Mouse (Mus musculus) lung, embryonic 14.5 days (tissue): ENCODE measurements around the gene Cmya5. TPM values are rescaled to one million over a fixed set of nuclear protein-coding genes. Genes with fewer than 3 reads are reported as not detected.

Experiments used
- ATAC-seq: fragments of 200-750 bp; cut with Nextera tagmentation; 2 replicates; pipeline ENCODE4 v1.8.0; 2017; ENCODE audit warnings: mild to moderate bottlenecking, moderate TSS enrichment, moderate library complexity; ENCODE audit not compliant: insufficient read depth
- DNase-seq: peaks from one replicate; pipeline ENCODE4 v3.0.0-alpha.2; 2015
- H3K27ac ChIP-seq: fragments of 300-500 bp; sonication (generic); 2 replicates; pipeline ENCODE4 v1.5.1; 2014; ENCODE audit warnings: low read depth, mild to moderate bottlenecking, moderate library complexity
- H3K27me3 ChIP-seq: fragments of 300-500 bp; sonication (generic); 2 replicates; pipeline ENCODE4 v1.6.1; 2014; ENCODE audit warnings: low read length, control low read depth; ENCODE audit not compliant: insufficient read depth
- H3K36me3 ChIP-seq: fragments of 300-500 bp; sonication (generic); 2 replicates; pipeline ENCODE4 v1.6.1; 2014; ENCODE audit warnings: control low read depth; ENCODE audit not compliant: insufficient read depth
- H3K4me1 ChIP-seq: fragments of 300-500 bp; sonication (generic); 2 replicates; pipeline ENCODE4 v1.6.1; 2014; ENCODE audit warnings: antibody characterized with exemption, control low read depth; ENCODE audit not compliant: insufficient read depth
- H3K4me2 ChIP-seq: fragments of 300-500 bp; sonication (generic); 2 replicates; pipeline ENCODE4 v1.6.1; 2014; ENCODE audit warnings: mild to moderate bottlenecking
- H3K4me3 ChIP-seq: fragments of 300-500 bp; sonication (generic); 2 replicates; pipeline ENCODE4 v1.5.1; 2014; ENCODE audit warnings: low read depth, low read length
- H3K9ac ChIP-seq: fragments of 300-500 bp; sonication (generic); 2 replicates; pipeline ENCODE4 v1.6.1; 2014
- H3K9me3 ChIP-seq: fragments of 300-500 bp; sonication (generic); 2 replicates; pipeline ENCODE4 v1.6.1; 2016; ENCODE audit warnings: low read depth, low read length, control low read depth
- CTCF ChIP-seq: IDR thresholded peaks from 2 replicates; pipeline ENCODE4 v1.5.1; 2016; ENCODE audit warnings: antibody characterized with exemption, low read depth
- WGBS: fragments of 180-500 bp; shearing (Covaris S2); extraction: QIAGEN DNeasy Blood & Tissue Kit; methylation state at CpG from one replicate; pipeline ENCODE4 v1.1.7; 2014; 5-methylcytosine and 5-hydroxymethylcytosine counted together
- polyA plus RNA-seq: library from polyadenylated mRNA; unstranded; fragments of >200 nt; fragmentation: Nextera tagmentation; extraction: Ambion mirVana; gene quantifications from 2 replicates; pipeline ENCODE4 v1.2.1, GENCODE M21; 2014

Cmya5 gene
- polyA plus RNA-seq, 1 experiment from 2014 or later, result 0.38 TPM

DNA sequence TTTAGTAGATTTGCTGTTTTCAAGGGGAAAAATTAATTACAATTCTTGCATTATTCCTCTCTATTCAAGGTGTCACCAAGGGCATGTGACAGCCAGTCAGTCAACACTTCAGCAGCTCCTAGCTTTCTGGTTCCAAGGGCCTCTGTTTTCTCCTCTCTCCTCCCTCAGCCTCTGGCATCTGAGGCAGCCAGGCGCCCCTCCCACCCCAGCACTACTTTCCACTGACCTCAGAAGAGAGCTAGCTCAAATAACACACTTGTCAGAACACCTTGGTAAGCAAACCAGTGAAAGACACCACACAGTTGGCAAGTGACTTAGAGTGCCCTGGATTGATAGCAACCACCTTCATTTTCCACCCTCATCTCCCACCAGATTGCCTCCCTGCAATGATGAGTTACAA, 6.5 kb downstream of the Cmya5 start:
- Histone ChIP-seq H3K4me2 (no peak overlapping the region), H3K27me3 (no peaks in the 10 kb centered on the region), H3K36me3 (no peaks in the 10 kb centered on the region), H3K4me3 (no peak overlapping the region), H3K27ac (peak overlapping the region; percentile 32; the same call in 1 of the 2 replicates), H3K4me1 (no peaks in the 10 kb centered on the region; the same call in 1 of the 2 replicates), H3K9me3 (no peaks in the 10 kb centered on the region), H3K9ac (no peak overlapping the region)
- ATAC-seq (peak; percentile 84), DNase-seq (peak; percentile 38)
- WGBS, result 30% methylated on average over 1 of the region's 1 CpGs
- TF ChIP-seq CTCF, result no peak

DNA sequence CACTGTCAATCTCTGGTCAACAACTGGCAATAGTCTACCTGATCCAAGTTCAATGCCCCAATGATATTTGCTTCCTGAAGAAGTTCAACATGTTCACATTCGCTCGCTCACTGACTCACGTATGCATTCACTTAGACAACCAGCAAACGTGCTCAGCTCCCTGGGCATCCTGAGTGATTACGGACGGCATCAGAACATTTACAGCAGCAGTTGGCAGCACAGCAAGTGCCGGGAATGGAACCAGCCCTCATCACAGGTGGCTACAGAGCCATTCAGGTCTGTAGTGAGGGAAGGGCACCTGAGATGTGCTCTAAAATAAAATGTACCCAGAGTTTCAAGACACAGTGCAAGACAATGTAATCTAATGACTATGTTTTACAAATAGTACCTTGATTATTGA, 7.4 kb downstream of the Cmya5 start:
- Histone ChIP-seq H3K27me3 (no peaks in the 10 kb centered on the region), H3K4me1 (no peaks in the 10 kb centered on the region), H3K9ac (no peak overlapping the region), H3K36me3 (no peaks in the 10 kb centered on the region), H3K27ac (no peak overlapping the region), H3K4me3 (no peak overlapping the region), H3K9me3 (no peaks in the 10 kb centered on the region), H3K4me2 (no peak overlapping the region)
- WGBS, result 76% methylated on average over 7 of the region's 7 CpGs
- TF ChIP-seq CTCF, result no peak
- DNase-seq, result no peak
- ATAC-seq, result no peak

DNA sequence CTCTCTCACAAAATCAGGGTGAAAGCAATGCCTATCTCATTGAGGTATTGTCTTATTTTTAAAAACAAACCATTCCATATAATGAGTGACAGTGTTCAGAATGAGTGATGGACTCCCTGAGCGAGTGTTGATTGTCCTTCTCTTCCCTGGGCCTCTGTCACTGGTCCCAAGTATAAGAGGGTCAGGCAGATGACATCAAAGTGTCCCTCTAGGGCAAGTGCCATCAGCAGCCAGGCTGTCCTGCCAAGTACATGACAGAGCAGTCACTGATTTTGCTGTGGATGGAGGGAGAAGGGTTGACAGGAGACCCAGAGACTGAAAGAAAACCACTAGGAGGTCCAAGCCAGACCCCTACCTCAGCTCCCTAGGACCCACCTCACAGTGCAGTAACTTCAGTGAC, 8.3 kb downstream of the Cmya5 start:
- Histone ChIP-seq H3K9me3 (no peaks in the 10 kb centered on the region), H3K36me3 (no peaks in the 10 kb centered on the region), H3K4me2 (no peak overlapping the region), H3K9ac (no peak overlapping the region), H3K4me3 (no peak overlapping the region), H3K4me1 (no peaks in the 10 kb centered on the region), H3K27me3 (no peaks in the 10 kb centered on the region), H3K27ac (no peak overlapping the region)
- WGBS, result 84% methylated on average over 1 of the region's 1 CpGs
- ATAC-seq (no peak), DNase-seq (no peak)
- TF ChIP-seq CTCF, result no peak

GRCm38 (mm10) chr13:93135501-93135900, 9.0 kb downstream of the Cmya5 start:
- H3K4me2 ChIP-seq, result no peak overlapping the region

GRCm38 (mm10) chr13:93130674-93131073, 13.8 kb downstream of the Cmya5 start:
- no peaks in the 10 kb centered on the region for H3K9me3 ChIP-seq
- DNase-seq, result no peak
- TF ChIP-seq CTCF, result no peak
- no peaks in the 10 kb centered on the region for H3K36me3 ChIP-seq
- H3K4me3 ChIP-seq, result no peak overlapping the region
- no peak overlapping the region for H3K4me2 ChIP-seq
- no peak for ATAC-seq
- 72% methylated on average over 3 of the region's 3 CpGs for WGBS
- H3K27me3 ChIP-seq, result no peaks in the 10 kb centered on the region
- H3K9ac ChIP-seq, result no peak overlapping the region
- no peaks in the 10 kb centered on the region for H3K4me1 ChIP-seq
- H3K27ac ChIP-seq, result no peak overlapping the region

More at GRCm38 (mm10) chr13:93135501-93135900, 9.0 kb downstream of the Cmya5 start:
- no peaks in the 10 kb centered on the region for H3K36me3 ChIP-seq
- H3K27me3 ChIP-seq, result no peaks in the 10 kb centered on the region
- no peak overlapping the region for H3K27ac ChIP-seq
- H3K4me1 ChIP-seq, result no peaks in the 10 kb centered on the region
- 71% methylated on average over 2 of the region's 2 CpGs for WGBS
- H3K4me3 ChIP-seq, result no peak overlapping the region
- ATAC-seq (no peak), DNase-seq (no peak)
- H3K9ac ChIP-seq, result no peak overlapping the region
- TF ChIP-seq CTCF, result no peak
- H3K9me3 ChIP-seq, result no peaks in the 10 kb centered on the region

DNA sequence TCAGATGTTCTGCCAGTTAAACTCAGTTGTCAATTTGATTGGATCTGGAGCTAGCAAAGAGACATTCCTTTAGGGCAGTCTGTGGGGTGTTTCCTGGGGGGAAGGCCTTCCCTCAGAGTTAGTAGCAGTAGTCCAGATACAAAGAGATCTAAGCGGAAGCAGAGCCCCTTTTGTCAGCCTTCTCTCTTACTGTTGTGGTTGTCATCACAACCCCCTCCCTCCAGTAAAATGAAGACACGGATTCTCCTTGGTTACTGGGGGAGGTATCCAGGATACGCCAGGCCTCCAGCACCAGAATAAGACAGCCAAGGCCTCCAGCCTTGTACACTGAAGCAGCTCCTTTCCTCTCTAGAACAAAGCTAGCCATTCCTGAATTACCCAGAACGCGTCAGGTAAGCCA, 15.6 kb downstream of the Cmya5 start:
- Histone ChIP-seq H3K27ac (no peak overlapping the region), H3K4me2 (no peak overlapping the region), H3K9ac (no peak overlapping the region), H3K9me3 (no peaks in the 10 kb centered on the region), H3K36me3 (no peaks in the 10 kb centered on the region), H3K27me3 (no peaks in the 10 kb centered on the region), H3K4me3 (no peak overlapping the region), H3K4me1 (no peaks in the 10 kb centered on the region)
- no peak for ATAC-seq
- TF ChIP-seq CTCF, result no peak
- WGBS, result 82% methylated on average over 5 of the region's 5 CpGs
- no peak for DNase-seq

DNA sequence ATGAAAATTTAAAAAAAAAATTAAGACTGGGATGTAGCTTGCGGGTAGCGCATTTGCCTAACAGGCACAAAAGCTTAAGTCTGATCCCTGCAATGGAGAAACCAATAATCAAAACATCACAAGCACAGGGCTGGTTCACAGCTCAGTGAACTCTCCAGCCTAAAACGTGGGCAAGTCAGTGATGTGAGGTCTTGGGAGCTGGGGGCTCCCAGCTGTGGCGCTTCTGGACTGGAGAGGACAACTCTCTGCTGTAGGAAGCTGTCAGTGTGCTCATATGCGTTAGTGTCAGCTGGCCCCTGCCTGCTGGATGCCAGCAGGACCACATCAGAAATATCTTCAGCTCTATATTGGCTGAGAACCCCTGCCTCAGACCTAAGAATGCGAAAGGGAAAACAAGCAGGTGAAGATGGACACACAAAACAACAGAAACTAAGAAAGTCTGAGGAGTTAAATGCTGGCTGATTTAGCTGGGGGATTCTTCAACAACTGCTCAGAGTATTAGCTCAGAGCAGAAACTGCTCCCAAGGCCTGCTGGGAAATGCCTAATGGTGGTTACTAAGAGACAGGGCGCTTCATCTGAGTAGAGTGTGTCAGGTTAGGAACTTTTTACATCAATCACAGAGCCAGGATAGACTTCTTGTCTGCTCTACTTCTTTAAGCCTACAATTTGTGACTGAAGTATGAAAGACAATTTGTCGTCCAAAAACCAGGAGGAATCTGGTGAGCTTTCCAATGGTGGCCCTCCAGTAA, 16.2 kb downstream of the Cmya5 start:
- Histone ChIP-seq H3K9me3 (no peaks in the 10 kb centered on the region), H3K36me3 (no peaks in the 10 kb centered on the region), H3K27me3 (no peaks in the 10 kb centered on the region), H3K4me2 (no peak overlapping the region), H3K4me3 (no peak overlapping the region), H3K9ac (no peak overlapping the region; the same call in 1 of the 2 replicates), H3K4me1 (no peaks in the 10 kb centered on the region), H3K27ac (no peak overlapping the region)
- no peak for TF ChIP-seq CTCF
- DNase-seq (no peak), ATAC-seq (no peak)
- WGBS, result 67% methylated on average over 8 of the region's 8 CpGs
